Mouse (Mus musculus) 416B (cell line): Measurements from ENCODE around the gene Zbtb25.

Experiments used
- DNase-seq: peaks from one replicate; pipeline ENCODE4 v3.0.0; 2011; ENCODE audit warnings: low read depth

Zbtb25 gene

DNA sequence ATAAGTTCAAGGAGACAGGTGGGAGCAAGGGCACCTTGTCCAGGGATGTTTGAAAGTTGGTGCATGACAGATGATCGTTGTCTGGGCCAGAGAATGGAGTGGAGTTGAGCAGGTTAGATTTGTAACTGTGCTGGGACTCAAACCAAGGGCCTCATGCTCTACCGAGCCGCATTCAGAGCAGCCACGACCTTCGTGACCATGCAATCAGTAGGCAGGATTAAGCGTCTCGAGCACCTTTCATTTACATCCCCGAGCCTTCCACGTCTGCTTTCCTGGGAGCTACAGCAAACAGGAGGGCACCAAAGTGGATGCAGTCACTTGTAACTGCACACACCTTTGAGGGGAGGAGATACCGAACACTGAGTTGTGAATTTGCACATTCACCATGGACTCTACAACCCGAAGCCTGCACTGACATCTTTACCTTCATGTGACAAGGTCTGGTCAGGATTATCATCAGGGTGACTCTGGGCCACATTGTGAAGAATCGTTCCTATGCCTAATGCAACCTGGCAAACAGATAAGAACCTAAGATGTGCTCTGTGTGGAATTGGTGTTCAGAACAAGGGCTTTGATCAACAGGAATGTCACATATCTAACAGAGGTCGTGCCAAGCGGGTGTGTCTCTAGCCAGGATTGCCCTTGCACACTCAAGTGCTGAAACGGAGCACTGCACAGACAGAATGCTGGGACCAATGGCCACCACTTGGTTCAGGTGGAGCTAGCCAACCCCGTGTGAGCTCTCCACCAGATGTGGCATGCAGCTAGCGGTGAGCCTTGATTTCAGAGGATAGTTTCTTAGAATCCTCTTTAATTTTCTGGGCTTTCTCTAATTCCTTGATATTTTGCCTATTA, 33.1 kb downstream of the Zbtb25 start:
- DNase-seq, result no peak

GRCm38 (mm10) chr12:76335641-76336040, 33.8 kb downstream of the Zbtb25 start:
- no peak for DNase-seq

GRCm38 (mm10) chr12:76333688-76334087, 35.7 kb downstream of the Zbtb25 start:
- no peak for DNase-seq

DNA sequence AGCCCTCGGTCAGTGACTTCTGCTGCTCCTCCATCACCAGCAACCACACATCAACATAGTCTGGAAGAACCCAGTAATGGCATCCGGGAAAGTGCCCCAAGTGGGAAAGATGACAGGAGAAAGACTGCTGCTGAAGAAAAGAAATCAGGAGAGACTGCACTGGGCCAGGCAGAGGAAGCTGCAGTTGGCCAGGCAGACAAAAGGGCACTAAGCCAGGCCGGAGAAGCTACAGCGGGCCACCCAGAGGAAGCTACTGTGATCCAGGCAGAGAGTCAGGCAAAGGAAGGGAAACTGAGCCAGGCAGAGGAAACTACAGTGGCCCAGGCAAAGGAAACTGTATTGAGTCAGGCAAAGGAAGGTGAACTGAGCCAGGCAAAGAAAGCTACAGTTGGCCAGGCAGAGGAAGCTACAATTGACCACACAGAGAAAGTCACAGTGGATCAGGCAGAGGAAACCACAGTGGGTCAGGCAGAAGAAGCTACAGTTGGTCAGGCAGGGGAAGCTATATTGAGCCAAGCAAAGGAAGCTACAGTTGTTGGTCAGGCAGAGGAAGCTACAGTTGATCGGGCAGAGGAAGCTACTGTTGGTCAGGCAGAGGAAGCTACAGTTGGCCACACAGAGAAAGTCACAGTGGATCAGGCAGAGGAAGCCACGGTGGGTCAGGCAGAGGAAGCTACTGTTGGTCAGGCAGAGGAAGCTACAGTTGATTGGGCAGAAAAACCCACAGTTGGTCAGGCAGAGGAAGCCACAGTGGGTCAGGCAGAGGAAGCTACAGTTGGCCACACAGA, 40.6 kb downstream of the Zbtb25 start:
- peak; percentile 72 for DNase-seq

DNA sequence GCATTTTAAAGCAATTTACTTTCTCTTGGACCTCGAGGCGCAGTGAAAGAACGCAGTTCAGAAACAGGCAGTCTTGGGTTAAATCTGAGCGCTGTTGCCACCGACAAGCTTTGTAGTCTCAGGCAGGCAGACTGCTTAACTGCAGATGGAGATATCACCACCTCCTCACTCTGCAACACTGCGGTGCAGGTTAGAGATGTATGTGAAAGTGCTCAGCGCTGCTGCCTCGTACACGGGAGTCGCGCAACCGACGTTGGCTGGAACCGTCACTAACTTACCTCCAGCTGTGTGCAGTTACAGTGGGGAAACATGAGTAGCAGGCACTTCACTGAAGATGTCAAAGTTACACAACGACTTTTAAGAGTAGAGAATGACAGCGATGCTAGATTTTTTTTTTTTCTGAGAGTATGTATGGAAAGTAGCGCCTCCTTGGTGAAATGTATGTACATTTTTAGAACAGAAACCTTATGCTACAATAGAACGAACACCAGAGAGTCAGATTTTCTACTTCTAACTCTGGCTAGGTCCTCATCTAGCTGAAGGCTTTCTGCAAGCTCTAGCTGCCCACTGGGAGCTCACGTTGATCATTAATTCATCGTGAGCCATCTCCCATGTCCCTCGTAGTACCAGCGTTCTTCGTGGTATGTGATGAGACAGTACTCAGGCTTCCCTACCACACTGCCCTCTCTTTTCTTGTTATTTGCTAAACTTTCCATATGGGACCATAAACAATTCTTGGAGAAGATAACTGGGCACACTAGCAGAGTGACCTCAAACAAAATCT, 42.8 kb downstream of the Zbtb25 start:
- no peak for DNase-seq

- DNase-seq, result no peak
Observed at GRCm38 (mm10) chr12:76324679-76325431, 44.5 kb downstream of the Zbtb25 start, which contains the start of gene Akap5. Gene Akap5, plus strand, starts transcription at chr12:76324891.

DNA sequence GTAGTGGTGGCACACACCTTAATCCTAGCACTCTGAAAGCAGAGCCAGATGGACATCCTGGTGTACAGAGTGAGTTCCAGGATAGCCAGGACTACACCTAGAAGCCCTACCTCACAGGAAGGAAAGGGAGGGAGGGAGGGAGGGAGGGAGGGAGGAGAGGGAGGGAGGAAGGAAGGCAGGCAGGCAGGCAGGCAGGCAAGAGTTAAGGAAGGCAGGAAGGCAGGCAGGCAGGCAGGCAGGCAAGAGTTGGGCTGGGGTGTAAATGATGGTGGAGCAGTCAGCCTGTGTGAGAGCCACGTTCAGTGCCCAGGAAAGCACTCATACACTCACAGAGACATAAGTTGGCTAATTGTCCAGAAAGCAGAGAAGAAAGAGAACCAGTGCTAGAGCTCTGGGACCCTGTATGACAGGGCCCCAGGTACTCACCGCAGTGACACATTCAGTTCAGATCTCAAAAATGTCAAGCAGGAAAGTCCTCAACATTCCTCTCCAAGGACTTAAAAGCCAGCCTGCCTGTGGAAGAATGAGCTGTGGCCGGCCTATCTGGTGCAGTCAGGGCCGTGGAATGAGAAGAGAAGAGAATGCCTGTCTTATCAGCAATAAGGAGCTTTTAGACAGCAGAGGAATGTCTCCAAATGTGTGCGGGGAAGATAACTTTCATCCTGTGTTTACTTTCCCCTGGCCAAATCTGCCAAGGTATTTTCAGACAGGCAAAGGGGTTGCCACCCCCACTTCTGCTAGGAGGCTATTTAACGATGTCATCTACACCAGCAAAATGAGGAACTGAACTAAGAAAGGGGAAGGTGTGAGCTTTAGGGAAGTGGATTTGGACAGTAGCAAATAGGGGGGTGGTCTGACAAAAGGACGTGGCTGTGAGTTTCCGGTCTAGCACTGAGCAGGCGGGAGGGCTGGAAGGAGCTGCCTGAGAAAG, 50.9 kb downstream of the Zbtb25 start:
- DNase-seq, result peak; percentile 93

- peak; percentile 61 for DNase-seq
Observed at GRCm38 (mm10) chr12:76311951-76312350, 57.5 kb downstream of the Zbtb25 start.

- DNase-seq, result no peak
Observed at GRCm38 (mm10) chr12:76311227-76311626, 58.2 kb downstream of the Zbtb25 start.

GRCm38 (mm10) chr12:76310633-76311032, 58.8 kb downstream of the Zbtb25 start:
- no peak for DNase-seq

- no peak for DNase-seq
Observed at GRCm38 (mm10) chr12:76310007-76310406, 59.4 kb downstream of the Zbtb25 start.

- DNase-seq, result peak; percentile 16
Observed at GRCm38 (mm10) chr12:76308436-76308835, 61.0 kb downstream of the Zbtb25 start.

- peak; percentile 80 for DNase-seq
Observed at GRCm38 (mm10) chr12:76307964-76308363, 61.4 kb downstream of the Zbtb25 start.

- no peak for DNase-seq
Observed at GRCm38 (mm10) chr12:76306852-76307561, 62.4 kb downstream of the Zbtb25 start.

DNA sequence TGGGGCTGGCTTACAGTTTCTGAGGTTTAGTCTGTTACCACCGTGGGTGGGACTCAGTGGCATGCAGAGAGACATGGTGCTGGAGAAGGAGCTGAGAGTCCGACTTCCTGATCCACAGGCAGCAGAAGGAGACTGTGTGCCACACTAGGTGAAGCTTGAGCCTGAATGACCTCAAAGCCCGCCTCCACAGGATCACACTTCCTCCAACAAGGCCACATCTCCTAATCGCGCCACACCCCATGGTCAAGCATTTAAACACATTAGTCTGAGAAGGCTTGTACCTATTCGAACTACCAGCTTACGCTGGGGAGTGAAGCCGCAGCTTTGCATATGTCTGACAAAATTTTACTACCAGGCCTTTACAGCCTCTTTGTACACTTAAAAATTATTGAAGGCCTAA, 64.3 kb downstream of the Zbtb25 start:
- DNase-seq, result no peak

DNA sequence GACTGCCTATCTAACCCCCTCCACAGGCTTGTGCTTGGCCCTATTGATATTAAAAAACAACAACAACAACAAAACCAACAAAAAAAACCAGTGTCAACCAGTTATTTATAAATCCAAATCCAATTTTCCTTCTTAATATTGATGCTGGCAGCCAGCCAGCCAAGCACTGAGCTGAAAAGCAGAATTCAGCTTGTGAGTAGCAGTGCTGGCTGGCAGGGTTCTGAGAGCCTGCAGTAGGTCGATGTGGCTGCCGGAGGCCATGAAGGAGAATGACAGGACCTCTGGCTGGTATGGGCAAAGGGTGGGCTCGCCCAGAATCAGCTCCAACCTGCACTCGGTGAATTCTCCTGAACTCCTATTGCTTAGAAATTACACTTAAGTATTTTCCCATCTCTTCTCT, 65.2 kb downstream of the Zbtb25 start:
- DNase-seq, result no peak

GRCm38 (mm10) chr12:76303474-76303873, 65.9 kb downstream of the Zbtb25 start:
- DNase-seq, result no peak

GRCm38 (mm10) chr12:76300367-76300766, 69.0 kb downstream of the Zbtb25 start:
- no peak for DNase-seq

- DNase-seq, result no peak
Observed at GRCm38 (mm10) chr12:76299361-76299906, 70.0 kb downstream of the Zbtb25 start.
